Mouse (Mus musculus) intestine, embryonic 16.5 days (tissue): ENCODE measurements around the gene Kmt2b. TPM values are rescaled to one million over a fixed set of nuclear protein-coding genes. Genes with fewer than 3 reads are reported as not detected.
A peak's percentile ranks its signal among the peaks of the same experiment; 100 is the strongest.

Experiments used
- ATAC-seq: fragments of 200-750 bp; cut with Nextera tagmentation; 2 replicates; pipeline ENCODE4 v1.8.0; 2017; ENCODE audit warnings: moderate TSS enrichment, moderate library complexity
- H3K27ac ChIP-seq: fragments of 300-500 bp; sonication (generic); 2 replicates; pipeline ENCODE4 v1.5.1; 2014; ENCODE audit warnings: mild to moderate bottlenecking, low read length
- H3K27me3 ChIP-seq: fragments of 300-500 bp; sonication (generic); replicated peaks from 2 replicates; pipeline ENCODE4 v1.6.1; 2014; ENCODE audit warnings: low read length, control low read depth, mixed read lengths; ENCODE audit not compliant: control insufficient read depth, insufficient read depth
- H3K36me3 ChIP-seq: fragments of 300-500 bp; sonication (generic); 2 replicates; pipeline ENCODE4 v1.6.1; 2014; ENCODE audit warnings: low read length, control low read depth; ENCODE audit not compliant: control insufficient read depth, insufficient read depth
- H3K4me1 ChIP-seq: fragments of 300-500 bp; sonication (generic); 2 replicates; pipeline ENCODE4 v1.6.1; 2014; ENCODE audit warnings: low read length, control low read depth, mixed read lengths; ENCODE audit not compliant: control insufficient read depth, insufficient read depth
- H3K4me2 ChIP-seq: fragments of 300-500 bp; sonication (generic); 2 replicates; pipeline ENCODE4 v1.6.1; 2014; ENCODE audit warnings: low read depth, low read length, control low read depth
- H3K4me3 ChIP-seq: fragments of 300-500 bp; sonication (generic); 2 replicates; pipeline ENCODE4 v1.5.1; 2014; ENCODE audit warnings: mild to moderate bottlenecking, low read length
- H3K9ac ChIP-seq: fragments of 300-500 bp; sonication (generic); 2 replicates; pipeline ENCODE4 v1.6.1; 2014; ENCODE audit warnings: low read depth, low read length
- H3K9me3 ChIP-seq: fragments of 300-500 bp; sonication (generic); 2 replicates; pipeline ENCODE4 v1.6.1; 2016; ENCODE audit warnings: low read length, control low read depth; ENCODE audit not compliant: control insufficient read depth
- WGBS: fragments of 180-500 bp; shearing (Covaris S2); extraction: QIAGEN DNeasy Blood & Tissue Kit; methylation state at CpG from one replicate; pipeline ENCODE4 v1.1.7; 2014; 5-methylcytosine and 5-hydroxymethylcytosine counted together
- polyA plus RNA-seq: library from polyadenylated mRNA; unstranded; fragments of >200 nt; fragmentation: Nextera tagmentation; extraction: Ambion mirVana; gene quantifications from 2 replicates; pipeline ENCODE4 v1.2.1, GENCODE M21; 2015

Kmt2b gene
- polyA plus RNA-seq, 1 experiment from 2014 or later: 6.8 TPM

DNA sequence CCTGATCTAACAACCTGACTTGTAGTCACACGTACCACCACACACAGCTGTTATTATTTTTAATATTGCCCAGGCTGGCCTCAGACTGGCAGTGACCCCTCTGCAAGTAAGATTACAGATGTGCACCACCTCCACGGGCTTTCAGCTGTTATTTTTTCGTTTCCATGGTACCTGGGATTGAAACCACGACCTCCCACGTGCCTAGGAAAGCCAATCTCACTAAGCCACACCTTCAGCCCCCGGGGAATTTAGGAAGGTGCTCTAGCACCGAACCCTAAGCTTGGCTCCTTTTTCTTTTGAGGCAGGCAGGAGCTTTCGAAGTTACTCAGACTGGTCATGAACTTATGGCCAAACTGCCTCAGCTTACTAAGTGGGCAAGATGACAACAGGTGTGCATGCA, 15.9 kb upstream of the Kmt2b start:
- ATAC-seq: no peak
- H3K4me1 ChIP-seq: peaks cover 23% of the 10 kb centered on the region
- no peak overlapping the region for H3K4me2 ChIP-seq
- no peak overlapping the region for H3K4me3 ChIP-seq
- no peak overlapping the region for H3K27ac ChIP-seq
- no peaks in the 10 kb centered on the region for H3K9me3 ChIP-seq
- WGBS: 64% methylated on average over 8 of the region's 8 CpGs
- H3K9ac ChIP-seq: no peak overlapping the region
- H3K36me3 ChIP-seq: no peaks in the 10 kb centered on the region
- no peaks in the 10 kb centered on the region for H3K27me3 ChIP-seq

DNA sequence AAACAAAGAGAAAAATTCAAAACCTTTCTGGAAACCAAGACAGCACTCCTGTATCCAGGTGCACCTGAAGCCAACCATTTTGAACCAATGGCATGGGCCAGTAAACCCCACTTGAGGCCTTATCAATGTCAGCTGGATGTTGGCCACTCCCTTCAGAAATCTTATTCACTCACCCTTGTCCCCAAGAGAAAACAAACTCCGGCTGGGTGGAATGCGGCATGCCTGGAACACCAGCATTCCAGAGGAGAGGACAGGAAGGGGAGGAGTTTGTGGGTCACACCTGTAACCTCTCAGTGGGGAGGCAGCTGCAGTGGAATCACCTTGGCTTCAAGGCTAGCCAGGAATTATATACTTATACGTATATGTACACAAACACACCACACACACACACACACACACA, 14.1 kb upstream of the Kmt2b start:
- no peaks in the 10 kb centered on the region for H3K27me3 ChIP-seq
- WGBS: 24% methylated on average over 3 of the region's 3 CpGs
- no peaks in the 10 kb centered on the region for H3K36me3 ChIP-seq
- peak overlapping the region; percentile 71 for H3K27ac ChIP-seq
- no peak overlapping the region for H3K9ac ChIP-seq
- peak; percentile 80 for ATAC-seq
- H3K4me1 ChIP-seq: peaks cover 19% of the 10 kb centered on the region
- H3K9me3 ChIP-seq: no peaks in the 10 kb centered on the region; the same call in 1 of the 2 replicates
- no peak overlapping the region for H3K4me2 ChIP-seq
- no peak overlapping the region for H3K4me3 ChIP-seq

DNA sequence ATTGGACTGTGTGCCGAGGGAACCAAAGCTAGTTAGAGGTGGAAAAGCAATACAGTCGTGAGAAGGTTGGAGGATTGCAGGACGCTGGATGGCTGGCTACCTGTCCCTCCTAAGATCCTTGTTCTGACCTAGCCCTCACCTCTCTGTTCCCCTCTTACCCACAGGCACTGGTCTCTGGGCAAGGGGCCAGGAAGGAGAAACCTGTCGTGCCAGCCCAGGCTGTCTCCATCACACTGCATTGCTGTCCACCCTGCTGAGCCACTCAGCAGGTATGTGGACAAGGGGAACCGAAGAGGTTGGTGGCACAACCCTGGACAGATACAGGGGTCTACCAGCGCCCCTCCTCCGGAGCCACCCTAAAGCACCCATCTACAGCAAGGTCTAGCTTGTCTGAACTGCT, 12.1 kb upstream of the Kmt2b start:
- H3K4me1 ChIP-seq: peaks cover 19% of the 10 kb centered on the region
- 0 out of 2 replicates have a peak overlapping the region, but pooled peaks have one; percentile 11 for H3K9ac ChIP-seq
- H3K27me3 ChIP-seq: no peaks in the 10 kb centered on the region
- 0 out of 2 replicates have a peak overlapping the region, but pooled peaks have one; percentile 31 for H3K4me2 ChIP-seq
- no peak overlapping the region; the same call in 1 of the 2 replicates for H3K4me3 ChIP-seq
- H3K36me3 ChIP-seq: no peaks in the 10 kb centered on the region
- H3K9me3 ChIP-seq: no peaks in the 10 kb centered on the region; the same call in 1 of the 2 replicates
- H3K27ac ChIP-seq: peak overlapping the region; percentile 46
- WGBS: 70% methylated on average over 7 of the region's 7 CpGs
- no peak for ATAC-seq

DNA sequence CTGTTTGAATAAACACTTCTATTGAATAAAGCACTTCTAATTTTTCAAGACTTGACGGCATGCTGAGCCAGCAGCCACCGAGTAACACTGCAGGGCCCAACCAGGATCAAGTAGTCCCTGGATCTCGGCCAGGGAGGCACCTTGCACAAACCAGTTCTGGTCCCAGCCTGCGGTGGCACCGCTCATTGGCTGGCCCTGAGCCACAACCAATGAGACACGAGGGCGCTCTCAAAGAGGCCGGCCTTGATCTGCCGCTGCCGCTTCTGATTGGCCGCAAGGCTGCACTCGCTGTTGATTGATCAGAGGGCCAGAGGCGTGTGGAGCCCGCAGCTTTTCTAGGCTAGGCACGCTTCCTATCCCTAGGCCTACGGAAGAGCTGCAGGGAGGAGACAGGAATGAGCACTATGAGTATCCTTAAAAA, 11.4 kb upstream of the Kmt2b start:
- no peaks in the 10 kb centered on the region for H3K27me3 ChIP-seq
- 2% methylated on average over 16 of the region's 16 CpGs for WGBS
- peak overlapping the region; percentile 31; the same call in 1 of the 2 replicates for H3K4me2 ChIP-seq
- peaks cover 19% of the 10 kb centered on the region for H3K4me1 ChIP-seq
- no peak overlapping the region; the same call in 1 of the 2 replicates for H3K4me3 ChIP-seq
- no peak overlapping the region for H3K9ac ChIP-seq
- ATAC-seq: peak; percentile 91
- peak overlapping the region; percentile 46; the same call in 1 of the 2 replicates for H3K27ac ChIP-seq
- H3K9me3 ChIP-seq: no peaks in the 10 kb centered on the region; the same call in 1 of the 2 replicates
- no peaks in the 10 kb centered on the region for H3K36me3 ChIP-seq

DNA sequence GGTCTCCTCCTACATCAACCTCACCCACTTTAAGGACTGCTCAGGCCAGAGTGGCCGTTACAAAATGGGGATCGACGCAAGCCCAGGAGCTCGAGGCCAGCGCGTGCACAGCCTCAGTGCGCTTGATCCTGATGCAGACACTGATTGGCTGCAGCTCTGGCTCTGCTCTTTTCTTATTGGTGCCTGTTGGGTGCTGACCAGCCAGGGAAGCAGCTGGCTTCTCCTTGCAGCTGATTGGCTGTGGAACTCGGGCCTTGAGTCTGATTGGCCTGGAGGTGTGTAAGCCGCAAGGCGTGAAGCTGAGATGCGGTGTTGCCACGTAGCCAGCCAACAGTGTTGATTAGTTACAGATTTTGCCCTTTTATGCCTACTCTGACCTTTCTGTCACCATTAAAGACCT, 10.3 kb upstream of the Kmt2b start, which contains the start of gene Zbtb32:
Gene Zbtb32 (minus strand): TSS at position 124 of the 400 bp plus-strand sequence.
- no peak within 1 kb of the TSS for H3K4me3 ChIP-seq
- peak within 1 kb of the TSS; percentile 7; the same call in 1 of the 2 replicates for H3K27ac ChIP-seq
- H3K9me3 ChIP-seq: no peaks in the 10 kb centered on the region; the same call in 1 of the 2 replicates
- H3K27me3 ChIP-seq: no peaks in the 10 kb centered on the region
- H3K36me3 ChIP-seq: no peaks in the 10 kb centered on the region
- WGBS: 94% methylated on average over 12 of the region's 12 CpGs
- H3K4me2 ChIP-seq: no peak within 1 kb of the TSS; the same call in 1 of the 2 replicates
- H3K9ac ChIP-seq: no peak within 1 kb of the TSS
- ATAC-seq: no peak
- peaks cover 22% of the 10 kb centered on the region for H3K4me1 ChIP-seq

DNA sequence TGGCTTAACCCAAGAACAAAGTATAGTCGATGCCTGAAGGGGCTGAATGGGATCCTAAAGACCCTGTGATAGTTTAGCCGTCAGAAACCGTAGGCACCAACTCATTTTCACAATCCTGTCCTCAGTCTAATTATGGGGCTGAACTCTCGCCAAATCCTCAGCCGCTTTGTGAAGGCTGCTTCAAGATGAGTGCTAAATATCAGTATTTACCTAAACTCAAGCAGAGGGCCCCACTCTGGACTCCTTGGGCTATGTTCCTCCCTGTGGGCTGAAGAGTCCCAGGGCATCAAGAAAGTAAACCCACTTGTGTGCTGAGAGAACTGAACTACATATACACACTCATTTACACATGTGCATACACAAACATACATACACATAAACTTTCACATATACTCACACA, 8.3 kb upstream of the Kmt2b start:
- Histone ChIP-seq H3K4me2 (no peak overlapping the region), H3K4me1 (peaks cover 17% of the 10 kb centered on the region), H3K27ac (no peak overlapping the region), H3K9me3 (no peaks in the 10 kb centered on the region; the same call in 1 of the 2 replicates), H3K4me3 (no peak overlapping the region), H3K27me3 (no peaks in the 10 kb centered on the region), H3K36me3 (no peaks in the 10 kb centered on the region), H3K9ac (no peak overlapping the region)
- no peak for ATAC-seq
- WGBS: 79% methylated on average over 5 of the region's 5 CpGs

DNA sequence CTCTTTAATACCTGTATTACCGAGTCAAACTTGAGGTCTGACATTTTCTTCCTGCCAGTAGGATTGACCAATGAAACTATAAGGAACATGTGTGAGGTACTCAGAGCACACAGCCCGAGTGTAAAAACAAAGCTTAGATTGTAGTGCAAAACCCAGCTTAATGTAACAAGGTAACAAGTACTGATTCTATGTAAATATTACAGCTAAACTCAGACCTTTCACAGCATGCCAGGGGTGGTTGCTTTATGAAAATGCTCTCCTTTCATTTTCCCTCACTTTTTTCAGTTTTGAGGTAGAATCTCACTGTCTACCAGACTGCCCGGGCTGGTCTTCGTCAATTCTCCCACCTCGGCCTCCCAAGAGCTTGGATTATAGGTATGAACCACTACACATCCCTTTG, 7.6 kb upstream of the Kmt2b start:
- WGBS: 80% methylated on average over 5 of the region's 5 CpGs
- Histone ChIP-seq H3K27ac (no peak overlapping the region), H3K9me3 (no peaks in the 10 kb centered on the region; the same call in 1 of the 2 replicates), H3K4me1 (peaks cover 17% of the 10 kb centered on the region), H3K27me3 (no peaks in the 10 kb centered on the region), H3K4me3 (no peak overlapping the region), H3K9ac (no peak overlapping the region), H3K36me3 (no peaks in the 10 kb centered on the region), H3K4me2 (no peak overlapping the region)
- ATAC-seq: no peak

DNA sequence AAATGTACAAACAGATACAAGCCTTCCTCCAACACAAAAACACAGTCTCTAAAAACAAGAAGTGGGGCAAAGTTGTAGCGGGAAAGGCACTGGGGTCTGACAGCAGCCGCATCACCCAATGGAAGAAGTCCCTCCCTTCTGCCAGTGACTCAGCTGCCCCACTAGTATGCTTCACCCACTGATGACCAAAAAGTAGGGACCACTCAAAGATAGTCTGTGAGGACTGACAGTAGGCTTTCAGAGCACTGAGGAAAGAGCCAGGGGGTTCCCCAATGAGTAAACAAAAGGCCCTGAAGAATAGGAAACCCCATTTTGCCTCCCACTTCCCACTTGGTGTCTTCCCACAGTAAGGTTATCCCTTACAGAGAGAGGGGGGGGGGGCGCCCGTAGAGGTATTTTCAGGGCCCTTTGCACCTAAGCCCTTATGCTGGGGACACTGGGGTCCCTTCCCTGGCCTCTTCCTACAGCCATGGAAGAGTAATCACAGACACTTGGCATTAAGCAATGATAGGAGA, 6.0 kb upstream of the Kmt2b start:
- Histone ChIP-seq H3K27ac (no peak overlapping the region), H3K36me3 (no peaks in the 10 kb centered on the region), H3K27me3 (no peaks in the 10 kb centered on the region), H3K9ac (no peak overlapping the region), H3K4me3 (no peak overlapping the region), H3K4me2 (no peak overlapping the region), H3K4me1 (peaks cover 13% of the 10 kb centered on the region), H3K9me3 (no peaks in the 10 kb centered on the region; the same call in 1 of the 2 replicates)
- ATAC-seq: no peak
- 68% methylated on average over 4 of the region's 4 CpGs for WGBS

DNA sequence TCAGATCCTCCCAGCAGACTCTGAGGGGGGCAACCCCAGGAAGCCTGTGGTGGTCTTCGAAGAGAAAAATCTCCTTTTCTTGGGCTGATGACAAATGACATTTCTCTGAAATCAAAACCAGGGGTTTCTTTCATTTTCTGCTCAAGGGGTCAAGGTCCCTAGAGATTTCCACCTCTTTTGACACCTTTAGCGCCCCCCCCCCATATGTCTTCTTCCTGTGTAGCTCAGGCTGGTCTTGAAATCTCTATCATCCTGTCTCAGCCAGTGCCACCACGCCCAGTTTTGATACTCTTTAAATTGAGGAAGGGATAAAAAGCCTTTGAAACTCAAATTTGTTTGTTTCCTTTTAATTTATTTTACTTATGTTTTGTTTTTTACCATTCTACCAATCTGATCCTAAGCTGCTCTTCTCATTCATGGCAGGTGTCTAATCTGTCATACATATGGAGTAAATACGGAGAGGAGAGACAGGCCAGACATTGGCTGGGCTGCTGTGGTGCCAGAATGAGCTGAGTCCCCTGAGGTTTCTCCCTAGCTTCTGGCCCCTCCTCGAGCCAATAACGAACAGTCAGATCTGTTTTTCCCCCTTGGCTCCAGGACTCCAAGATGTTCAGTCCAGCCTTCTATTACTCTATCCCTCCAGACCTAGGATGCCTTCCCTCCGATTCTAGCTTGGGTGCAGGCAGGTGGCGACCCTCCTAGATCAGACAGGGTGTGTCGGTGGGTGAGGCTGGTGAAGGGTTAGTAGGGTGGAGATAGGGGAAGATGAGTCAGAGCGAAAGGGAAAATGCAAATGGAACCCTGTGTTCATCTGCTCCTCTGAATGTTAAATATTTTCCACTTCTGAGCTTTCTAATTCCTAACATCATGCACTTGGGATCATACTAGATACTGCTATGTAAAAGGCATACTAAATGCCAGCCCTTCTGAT, 5.3 kb upstream of the Kmt2b start:
- Histone ChIP-seq H3K9me3 (no peaks in the 10 kb centered on the region; the same call in 1 of the 2 replicates), H3K4me3 (no peak overlapping the region), H3K4me1 (peaks cover 11% of the 10 kb centered on the region), H3K27ac (no peak overlapping the region), H3K9ac (no peak overlapping the region), H3K4me2 (no peak overlapping the region), H3K27me3 (no peaks in the 10 kb centered on the region), H3K36me3 (no peaks in the 10 kb centered on the region)
- WGBS: 70% methylated on average over 10 of the region's 10 CpGs
- ATAC-seq: no peak
